ENCODE assay signal across 21 mouse cellular contexts in the genomic region with DNA sequence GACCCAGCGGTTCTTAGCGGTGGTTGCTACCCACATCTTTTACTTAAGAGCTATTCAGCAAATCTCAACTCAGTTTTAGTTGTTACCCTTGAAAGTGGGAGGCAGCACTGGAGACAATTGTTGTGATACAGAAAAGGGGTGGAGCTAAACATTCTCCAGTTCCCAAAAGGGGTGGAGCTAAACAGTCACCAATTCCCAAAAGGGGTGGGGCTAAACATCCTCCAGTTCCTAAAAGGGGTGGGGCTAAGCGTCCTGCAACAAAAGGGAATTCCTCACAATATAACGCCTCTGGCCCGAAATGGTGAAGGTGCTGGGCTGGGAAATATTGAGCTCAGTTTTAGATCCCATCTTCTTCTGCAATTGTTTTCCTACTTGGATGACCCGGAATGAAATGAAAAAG.
"Had no signal": no experiment of that assay in that cellular context is flagged by ENCODE, and none has a peak within 500 bp of the region (broad histone marks: within the 10 kb centered on the region; RNA-seq: fewer than 3 reads in every experiment).

No protein-coding gene starts in this region.

- DNase-seq: kidney, adult 2 months; kidney, postnatal 25 days; layer of hippocampus, postnatal 36 days; liver, embryonic 13.5 days; lung, embryonic 14.5 days; lung, postnatal 36 days; right cerebral cortex, adult 18-20 months; right cerebral cortex, postnatal 14 days; right cerebral cortex, postnatal 4 days; thymus, adult 2 months; thymus, postnatal 14 days; thymus, postnatal 4 days had no signal

- H3K4me3 ChIP-seq: layer of hippocampus, adult 2 months; left cerebral cortex, adult 2 months; liver, embryonic 13.5 days; megakaryocyte, embryonic 14.5 days; midbrain, embryonic 12.5 days; midbrain, embryonic 15.5 days; myocyte; neural tube, embryonic 13.5 days had no signal

- H3K9me3 ChIP-seq: liver, embryonic 13.5 days; megakaryocyte, embryonic 14.5 days; midbrain, embryonic 12.5 days; midbrain, embryonic 15.5 days; neural tube, embryonic 13.5 days had no signal

- H3K36me3 ChIP-seq: liver, embryonic 13.5 days had no signal

- H3K4me1 ChIP-seq: liver, embryonic 13.5 days; midbrain, embryonic 12.5 days; midbrain, embryonic 15.5 days; neural tube, embryonic 13.5 days had no signal

- H3K27ac ChIP-seq: kidney, postnatal 0 days; layer of hippocampus, adult 2 months; left cerebral cortex, adult 2 months; liver, embryonic 13.5 days; midbrain, embryonic 12.5 days; midbrain, embryonic 15.5 days; neural tube, embryonic 13.5 days; stomach, postnatal 0 days had no signal

- H3K9ac ChIP-seq: liver, embryonic 13.5 days; lung, embryonic 14.5 days; midbrain, embryonic 12.5 days; midbrain, embryonic 15.5 days; neural tube, embryonic 13.5 days had no signal
